ENCODE assay signal across 7 mouse cellular contexts in genomic region chr6:72678631-72679030, GRCm38 (mm10).
DNase-seq lines count a peak whose midpoint lies in the region; ATAC-seq and TF ChIP-seq lines count a peak whose summit lies in the region.

No protein-coding gene starts in this region.

- H3K4me3 ChIP-seq in intestine, embryonic 14.5 days (ENCODE audit: low read depth, low read length), result no peak overlapping the region
- no peak overlapping the region for H3K4me3 ChIP-seq in intestine, postnatal 0 days (ENCODE audit: low read depth, low read length)
- no peak overlapping the region for H3K4me3 ChIP-seq in embryonic facial prominence, embryonic 13.5 days
- no peak overlapping the region for H3K4me3 ChIP-seq in kidney, postnatal 0 days (replicated peaks; ENCODE audit: low read depth, low read length)
- no peak overlapping the region for H3K4me3 ChIP-seq in neural tube, embryonic 15.5 days (replicated peaks)

- 31% methylated on average over 9 of the region's 9 CpGs for WGBS in intestine, embryonic 14.5 days
- 51% methylated on average over 9 of the region's 9 CpGs for WGBS in intestine, postnatal 0 days
- WGBS in embryonic facial prominence, embryonic 13.5 days, result 5% methylated on average over 9 of the region's 9 CpGs
- 19% methylated on average over 9 of the region's 9 CpGs for WGBS in kidney, postnatal 0 days
- WGBS in neural tube, embryonic 15.5 days, result 24% methylated on average over 9 of the region's 9 CpGs

- H3K27me3 ChIP-seq in intestine, embryonic 14.5 days (replicated peaks; ENCODE audit: control insufficient read depth, insufficient read depth, low read length), result no peaks in the 10 kb centered on the region
- H3K27me3 ChIP-seq in intestine, postnatal 0 days (replicated peaks; ENCODE audit: control insufficient read depth, insufficient read depth, low read length), result no peaks in the 10 kb centered on the region
- H3K27me3 ChIP-seq in embryonic facial prominence, embryonic 13.5 days, result no peaks in the 10 kb centered on the region
- H3K27me3 ChIP-seq in kidney, postnatal 0 days (ENCODE audit: insufficient read depth, low read length), result no peaks in the 10 kb centered on the region
- H3K27me3 ChIP-seq in neural tube, embryonic 15.5 days (replicated peaks), result no peaks in the 10 kb centered on the region

- DNase-seq in intestine, embryonic 14.5 days (ENCODE audit: low spot score), result no peak
- DNase-seq in kidney, postnatal 0 days (ENCODE audit: low spot score), result peak; percentile 79
- DNase-seq in left cerebral cortex, adult 11 months (ENCODE audit: low spot score), result no peak

- peak overlapping the region; percentile 95 for H3K27ac ChIP-seq in intestine, embryonic 14.5 days (ENCODE audit: low read depth)
- H3K27ac ChIP-seq in intestine, postnatal 0 days (ENCODE audit: low read depth, low read length), result no peak overlapping the region
- peak overlapping the region; percentile 94 for H3K27ac ChIP-seq in embryonic facial prominence, embryonic 13.5 days
- peak overlapping the region; percentile 86 for H3K27ac ChIP-seq in kidney, postnatal 0 days
- H3K27ac ChIP-seq in neural tube, embryonic 15.5 days (replicated peaks), result no peak overlapping the region

- H3K4me1 ChIP-seq in intestine, embryonic 14.5 days (replicated peaks; ENCODE audit: control insufficient read depth, insufficient read depth, low read length), result peaks cover 51% of the 10 kb centered on the region
- no peaks in the 10 kb centered on the region for H3K4me1 ChIP-seq in intestine, postnatal 0 days (replicated peaks; ENCODE audit: control insufficient read depth, insufficient read depth, low read length)
- H3K4me1 ChIP-seq in embryonic facial prominence, embryonic 13.5 days, result peaks cover 92% of the 10 kb centered on the region
- H3K4me1 ChIP-seq in kidney, postnatal 0 days (replicated peaks; ENCODE audit: insufficient read depth, low read length), result peaks cover 51% of the 10 kb centered on the region
- H3K4me1 ChIP-seq in neural tube, embryonic 15.5 days, result peaks cover 40% of the 10 kb centered on the region

- H3K4me2 ChIP-seq in intestine, embryonic 14.5 days (ENCODE audit: low read length), result no peak overlapping the region
- no peak overlapping the region for H3K4me2 ChIP-seq in intestine, postnatal 0 days (replicated peaks; ENCODE audit: low read depth)
- peak overlapping the region; percentile 56; the same call in 1 of the 2 replicates for H3K4me2 ChIP-seq in embryonic facial prominence, embryonic 13.5 days
- H3K4me2 ChIP-seq in kidney, postnatal 0 days (ENCODE audit: low read length), result peak overlapping the region; percentile 10; the same call in 1 of the 2 replicates
- H3K4me2 ChIP-seq in neural tube, embryonic 15.5 days, result no peak overlapping the region

- no peak for TF ChIP-seq CTCF in intestine, postnatal 0 days (IDR thresholded peaks at IDR 0.05; ENCODE audit: low read depth)
- no peak for TF ChIP-seq CTCF in kidney, postnatal 0 days (IDR thresholded peaks at IDR 0.05; ENCODE audit: low read depth)

- ATAC-seq in intestine, embryonic 14.5 days (replicated peaks; ENCODE audit: low FRiP score, low TSS enrichment, low read depth), result no peak
- ATAC-seq in intestine, postnatal 0 days, result no peak
- no peak for ATAC-seq in embryonic facial prominence, embryonic 13.5 days (ENCODE audit: insufficient number of reproducible peaks, insufficient read depth, low FRiP score, low TSS enrichment, low read depth)
- no peak for ATAC-seq in kidney, postnatal 0 days (replicated peaks; ENCODE audit: low FRiP score, low read depth)
- peak; percentile 22; the same call in 1 of the 2 replicates for ATAC-seq in neural tube, embryonic 15.5 days (ENCODE audit: low FRiP score)
- ATAC-seq in megakaryocyte progenitor cell, adult 5-6 weeks (replicated peaks; ENCODE audit: poor library complexity), result no peak

- H3K36me3 ChIP-seq in intestine, embryonic 14.5 days (ENCODE audit: control insufficient read depth, insufficient read depth, low read length), result no peaks in the 10 kb centered on the region
- no peaks in the 10 kb centered on the region for H3K36me3 ChIP-seq in intestine, postnatal 0 days (ENCODE audit: control insufficient read depth, insufficient read depth)
- 0 out of 2 replicates have a peak, but pooled peaks cover 3% of the 10 kb centered on the region for H3K36me3 ChIP-seq in embryonic facial prominence, embryonic 13.5 days
- no peaks in the 10 kb centered on the region for H3K36me3 ChIP-seq in kidney, postnatal 0 days (ENCODE audit: insufficient read depth, low read length)
- no peaks in the 10 kb centered on the region for H3K36me3 ChIP-seq in neural tube, embryonic 15.5 days

- H3K9ac ChIP-seq in intestine, embryonic 14.5 days (ENCODE audit: low read length), result no peak overlapping the region
- H3K9ac ChIP-seq in intestine, postnatal 0 days (ENCODE audit: low read depth, low read length), result no peak overlapping the region
- no peak overlapping the region for H3K9ac ChIP-seq in embryonic facial prominence, embryonic 13.5 days
- no peak overlapping the region for H3K9ac ChIP-seq in kidney, postnatal 0 days (ENCODE audit: low read depth, low read length)
- H3K9ac ChIP-seq in neural tube, embryonic 15.5 days (replicated peaks), result no peak overlapping the region

- H3K9me3 ChIP-seq in intestine, embryonic 14.5 days (ENCODE audit: control insufficient read depth, low read length), result no peaks in the 10 kb centered on the region
- no peaks in the 10 kb centered on the region for H3K9me3 ChIP-seq in intestine, postnatal 0 days (ENCODE audit: control insufficient read depth)
- no peaks in the 10 kb centered on the region for H3K9me3 ChIP-seq in embryonic facial prominence, embryonic 13.5 days
- no peaks in the 10 kb centered on the region for H3K9me3 ChIP-seq in kidney, postnatal 0 days (replicated peaks; ENCODE audit: low read length)
- H3K9me3 ChIP-seq in neural tube, embryonic 15.5 days (replicated peaks), result no peaks in the 10 kb centered on the region

Comparison
In these comparisons a context has a peak if more than half of its experiments do, and no peak if none do; other contexts are left out.
1. H3K27ac ChIP-seq: peak in intestine, embryonic 14.5 days (single experiment), embryonic facial prominence, embryonic 13.5 days (single experiment) and kidney, postnatal 0 days (single experiment); none in intestine, postnatal 0 days (single experiment) and neural tube, embryonic 15.5 days (single experiment).
2. H3K4me2 ChIP-seq: peak in embryonic facial prominence, embryonic 13.5 days (single experiment) and kidney, postnatal 0 days (single experiment); none in intestine, embryonic 14.5 days (single experiment), intestine, postnatal 0 days (single experiment) and neural tube, embryonic 15.5 days (single experiment).